Comparison of ENCODE assay signal across 25 mouse cellular contexts in genomic region chr10:76371736-76372135, GRCm38 (mm10). TPM values are rescaled to one million over a fixed set of nuclear protein-coding genes. Genes with fewer than 3 reads are reported as not detected.
A peak's percentile ranks its signal among the peaks of the same experiment; 100 is the strongest.
DNase-seq lines count a peak whose midpoint lies in the region; ATAC-seq and TF ChIP-seq lines count a peak whose summit lies in the region.
"Had no signal": no experiment of that assay in that cellular context is flagged by ENCODE, and none has a peak within 500 bp of the region (broad histone marks: within the 10 kb centered on the region; RNA-seq: fewer than 3 reads in every experiment).

No protein-coding gene starts in this region.

- TF ChIP-seq POLR2A in olfactory bulb, adult 2 months (IDR thresholded peaks at IDR 0.05; ENCODE audit: insufficient read depth, low read depth, low read length): no peak

- no peak for DNase-seq in frontal cortex, postnatal 10 days (ENCODE audit: low spot score in 2 of 2)
- DNase-seq in right cerebral cortex, adult 18-20 months: peak; percentile 35
- DNase-seq in right cerebral cortex, postnatal 14 days: no peak
- peak; percentile 39 for DNase-seq in ZHBTc4 (ENCODE audit: low read depth, low spot score)
- DNase-seq in lung, postnatal 36 days: no peak
- DNase-seq: adrenal gland, adult 2 months; adrenal gland, postnatal 10 days; adrenal gland, postnatal 25 days; B cell, adult 2 months; cerebellum, adult 11-12 months; cerebellum, adult 2 months; cerebellum, adult 9-10 months; cerebellum, postnatal 10 days; cerebellum, postnatal 25 days had no signal

- H3K4me1 ChIP-seq in olfactory bulb, adult 2 months (ENCODE audit: control insufficient read depth, insufficient read depth, low read length): peaks cover 9% of the 10 kb centered on the region
- no peaks in the 10 kb centered on the region for H3K4me1 ChIP-seq in midbrain, embryonic 16.5 days (ENCODE audit: control insufficient read depth, insufficient read depth, low read length)
- H3K4me1 ChIP-seq: embryonic facial prominence, embryonic 10.5 days; forebrain, embryonic 13.5 days; forebrain, embryonic 15.5 days had no signal

- ATAC-seq in frontal cortex, adult (ENCODE audit: low TSS enrichment): peak; percentile 65
- no peak for ATAC-seq in midbrain, embryonic 16.5 days
- ATAC-seq: CD4-positive, CD25-positive, alpha-beta regulatory T cell, adult 4 months; forebrain, embryonic 13.5 days; forebrain, embryonic 15.5 days; Patski had no signal

- H3K36me3 ChIP-seq in midbrain, embryonic 16.5 days (ENCODE audit: control insufficient read depth, insufficient read depth, low read length): peaks cover 18% of the 10 kb centered on the region

- H3K27me3 ChIP-seq in midbrain, embryonic 16.5 days (ENCODE audit: control insufficient read depth, insufficient read depth, low read depth, low read length): no peaks in the 10 kb centered on the region
- H3K27me3 ChIP-seq: CH12.LX; embryonic facial prominence, embryonic 12.5 days; forebrain, embryonic 13.5 days; forebrain, embryonic 15.5 days; Patski had no signal

- H3K27ac ChIP-seq in olfactory bulb, adult 2 months (ENCODE audit: insufficient read depth, low read depth, low read length): peak overlapping the region; percentile 64
- H3K27ac ChIP-seq in midbrain, embryonic 16.5 days (ENCODE audit: low read length): no peak overlapping the region
- H3K27ac ChIP-seq: embryonic facial prominence, embryonic 10.5 days; embryonic facial prominence, embryonic 12.5 days; forebrain, embryonic 13.5 days; forebrain, embryonic 15.5 days had no signal

- no peak overlapping the region for H3K4me2 ChIP-seq in midbrain, embryonic 16.5 days (ENCODE audit: low read length)
- H3K4me2 ChIP-seq: embryonic facial prominence, embryonic 12.5 days; forebrain, embryonic 13.5 days; forebrain, embryonic 15.5 days had no signal

- 20% methylated on average over 3 of the region's 3 CpGs for WGBS in olfactory bulb, adult 2 months
- 74% methylated on average over 3 of the region's 3 CpGs for WGBS in midbrain, embryonic 16.5 days

- no peak overlapping the region for H3K4me3 ChIP-seq in olfactory bulb, adult 2 months (ENCODE audit: insufficient read depth, low read depth, low read length)
- H3K4me3 ChIP-seq in midbrain, embryonic 16.5 days (ENCODE audit: low read depth, low read length): no peak overlapping the region
- H3K4me3 ChIP-seq: embryonic facial prominence, embryonic 10.5 days; embryonic facial prominence, embryonic 12.5 days; forebrain, embryonic 13.5 days; forebrain, embryonic 15.5 days had no signal

- no peak overlapping the region for H3K9ac ChIP-seq in midbrain, embryonic 16.5 days (ENCODE audit: low read depth, low read length)
- H3K9ac ChIP-seq: embryonic facial prominence, embryonic 12.5 days; forebrain, embryonic 13.5 days; forebrain, embryonic 15.5 days had no signal

- H3K9me3 ChIP-seq in midbrain, embryonic 16.5 days (replicated peaks; ENCODE audit: control insufficient read depth, low read length, poor library complexity, severe bottlenecking): no peaks in the 10 kb centered on the region
- H3K9me3 ChIP-seq: embryonic facial prominence, embryonic 10.5 days; embryonic facial prominence, embryonic 12.5 days; forebrain, embryonic 13.5 days; forebrain, embryonic 15.5 days; G1E had no signal

- no peak for TF ChIP-seq CTCF in olfactory bulb, adult 2 months (IDR thresholded peaks at IDR 0.05; ENCODE audit: insufficient read depth, low read depth, low read length)

RNA-seq across cellular contexts. Expression of gene Dip2a, which starts 26.6 kb away (rescaled TPM):
- polyA plus RNA-seq in olfactory bulb, adult 2 months (2012; ENCODE audit: insufficient read depth, insufficient read length, low replicate concordance, missing spikeins): not detected in 2 replicates
- 19.2 and 19.8 TPM in 2 replicates for polyA plus RNA-seq in midbrain, embryonic 16.5 days (2015; fragmentation: Nextera tagmentation; extraction: Ambion mirVana)

Comparison
In these comparisons a context has a peak if more than half of its experiments do, and no peak if none do; other contexts are left out.
1. DNase-seq: peak in right cerebral cortex, adult 18-20 months (single experiment) and ZHBTc4 (single experiment); none in frontal cortex, postnatal 10 days (0 of 2), right cerebral cortex, postnatal 14 days (single experiment) and lung, postnatal 36 days (single experiment).
2. RNA of gene Dip2a, which starts 26.6 kb away (polyA plus RNA-seq): 19.2 to 19.8 TPM in midbrain, embryonic 16.5 days; not detected in olfactory bulb, adult 2 months; every median in the first group is over 10 times any median in the second.